Mouse (Mus musculus) layer of hippocampus, postnatal 36 days (tissue): ENCODE measurements around the gene Acad12. TPM values are rescaled to one million over a fixed set of nuclear protein-coding genes. Genes with fewer than 3 reads are reported as not detected.
"Not testable (repeated sequence)": the region's sequence is repeated elsewhere in the genome, so short reads cannot be mapped to it uniquely, and the experiment has no call there.

Experiments used
- DNase-seq, 2 experiments: peaks; one replicate each; pipeline ENCODE4 v3.0.0; 2022
- total RNA-seq, 2 experiments: library from RNA; stranded (reverse); gene quantifications; 2 replicates each; pipeline ENCODE4 v1.2.3; 2021

The Acad12 gene
- total RNA-seq = 1 to 10 TPM; 6.8 to 7.8 TPM

- DNase-seq = peak; percentile 68 to 72
These were observed at the start of gene Acad12 for GRCm38 (mm10) chr5:121618592-121619513. Gene Acad12 (minus strand): TSS chr5:121618938.

DNA sequence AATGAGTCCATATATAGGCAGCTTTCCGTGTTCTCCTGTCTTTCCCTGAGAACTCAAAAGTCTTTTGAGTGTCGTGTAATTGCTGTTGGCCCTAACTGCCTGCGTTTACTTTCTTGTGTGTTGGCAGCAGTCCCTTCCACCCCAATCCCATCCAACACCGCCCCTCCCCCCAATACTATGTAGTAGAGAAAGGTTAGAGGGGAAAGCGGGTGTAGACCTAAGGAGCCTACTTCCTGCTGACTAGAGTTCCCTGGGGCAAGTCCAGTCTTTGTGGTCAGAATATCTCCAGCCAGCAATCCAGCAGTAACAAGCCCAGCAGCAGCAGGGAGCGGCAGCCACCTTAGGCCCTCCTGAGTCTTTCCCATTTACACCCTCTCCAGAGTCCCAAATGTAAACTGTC lies 49.7 kb upstream of the Acad12 start:
- no peak for DNase-seq

DNA sequence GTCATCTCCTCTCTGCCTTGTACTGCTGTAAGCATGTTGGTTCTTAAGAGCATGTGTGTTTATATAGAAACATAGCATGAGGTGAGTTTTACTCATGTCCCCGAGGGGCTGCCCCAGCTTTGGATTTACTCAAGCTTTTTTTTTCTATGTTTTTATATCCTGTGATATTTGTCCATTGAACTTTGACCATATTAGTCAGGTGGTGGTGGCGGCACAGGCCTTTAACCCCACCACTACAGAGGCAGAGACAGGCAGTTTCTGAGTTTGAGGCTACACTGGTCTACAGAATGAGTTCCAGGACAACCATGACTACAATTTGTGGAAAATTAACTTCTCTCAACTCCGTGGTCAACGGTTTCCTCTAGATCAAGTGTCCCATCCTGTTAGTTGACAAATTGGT lies 48.3 kb upstream of the Acad12 start:
- no peak for DNase-seq

- no peak for DNase-seq
These were observed 46.2 kb upstream of the Acad12 start for GRCm38 (mm10) chr5:121664971-121665370.

DNA sequence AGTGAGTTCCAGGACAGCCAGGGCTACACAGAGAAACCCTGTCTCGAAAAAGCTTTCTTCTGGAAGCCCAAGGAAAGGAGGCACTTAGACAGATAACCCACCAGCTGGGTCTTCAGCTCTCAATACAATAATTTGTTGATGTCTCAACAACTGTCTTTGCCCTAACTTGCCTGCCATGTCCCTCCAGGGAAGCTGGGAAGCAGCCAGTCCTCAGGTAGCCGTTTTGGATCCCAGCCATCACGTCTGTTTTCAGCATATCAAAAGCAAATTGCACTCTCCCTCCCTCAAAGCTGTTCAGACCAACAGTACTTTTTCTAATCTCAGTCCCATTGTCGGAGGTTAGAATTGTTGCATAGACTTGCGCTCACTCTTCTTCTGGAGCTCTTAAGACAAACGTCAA lies 45.3 kb upstream of the Acad12 start:
- no peak for DNase-seq

DNA sequence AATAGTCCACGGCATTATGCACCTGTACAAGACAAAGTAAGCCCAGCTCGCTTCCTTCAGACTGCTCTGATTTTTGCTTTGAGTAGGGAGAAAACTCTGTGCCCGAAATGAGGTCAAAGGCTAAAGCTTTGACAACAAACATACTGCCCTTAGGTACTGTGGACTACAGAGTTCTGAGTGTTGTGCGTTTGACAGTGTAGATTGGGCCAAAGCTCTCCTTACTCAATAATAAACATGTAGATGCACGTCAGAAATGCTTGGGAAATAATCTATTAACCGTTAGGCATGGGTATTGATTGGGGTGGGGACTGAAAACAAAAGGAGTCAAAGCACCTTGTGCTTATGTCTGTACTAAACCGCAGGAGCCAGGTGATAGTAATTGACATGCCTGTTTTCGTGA lies 44.7 kb upstream of the Acad12 start:
- DNase-seq = no peak

GRCm38 (mm10) chr5:121661494-121661893 lies 42.8 kb upstream of the Acad12 start:
- no peak for DNase-seq

- no peak for DNase-seq
These were observed 42.1 kb upstream of the Acad12 start for GRCm38 (mm10) chr5:121660897-121661254.

DNA sequence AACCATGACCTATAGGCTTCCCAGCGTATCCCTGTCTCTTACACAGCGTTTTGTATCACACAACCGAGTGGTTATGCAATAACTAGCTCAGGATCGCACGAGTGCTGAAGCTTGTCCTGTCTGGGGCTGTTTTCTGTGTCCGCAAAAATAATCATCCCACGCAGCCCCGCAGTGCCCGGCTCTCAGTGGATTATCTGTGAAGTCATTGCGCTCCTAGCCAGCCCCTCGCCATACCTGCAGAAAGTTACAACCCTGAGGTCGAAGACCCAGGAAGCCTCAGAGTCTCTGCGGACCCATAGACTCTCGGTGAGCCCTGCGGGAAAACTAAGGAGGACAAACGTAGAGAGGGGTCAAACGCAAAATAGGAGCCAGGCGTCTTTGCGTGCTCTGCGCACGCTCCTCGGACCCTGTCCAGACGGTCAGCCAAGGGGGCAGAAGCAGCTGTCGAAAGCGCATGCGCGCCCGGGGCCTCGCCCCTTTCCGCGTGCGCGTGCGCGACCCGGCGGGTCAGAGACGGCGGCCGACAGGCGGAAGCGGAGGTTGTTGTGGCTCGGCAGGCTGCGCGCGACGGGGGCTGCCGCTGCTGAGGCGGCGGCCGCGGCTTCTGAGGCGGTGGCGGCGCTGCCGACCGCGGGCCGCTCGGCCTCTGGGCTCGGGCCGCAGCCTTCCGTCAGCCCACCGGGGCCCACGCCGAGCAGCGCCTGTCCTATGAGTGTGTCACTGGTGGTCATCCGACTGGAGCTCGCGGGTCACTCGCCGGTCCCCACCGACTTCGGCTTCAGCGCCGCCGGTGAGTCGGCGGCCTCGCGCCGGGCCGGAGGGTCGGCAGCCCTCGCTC lies 41.5 kb upstream of the Acad12 start, which contains the start of the genes Acad10 and Brap:
Gene Acad10, minus strand, starts transcription at position 456 of the 838 bp plus-strand sequence.
Gene Brap, plus strand, starts transcription at position 505 of the 838 bp plus-strand sequence.
- peak; percentile 94 to 97 for DNase-seq

- DNase-seq = not testable (repeated sequence)
These were observed 38.9 kb upstream of the Acad12 start for GRCm38 (mm10) chr5:121657656-121658055.

- not testable (repeated sequence) for DNase-seq
These were observed 38.1 kb upstream of the Acad12 start for GRCm38 (mm10) chr5:121656866-121657265.

DNA sequence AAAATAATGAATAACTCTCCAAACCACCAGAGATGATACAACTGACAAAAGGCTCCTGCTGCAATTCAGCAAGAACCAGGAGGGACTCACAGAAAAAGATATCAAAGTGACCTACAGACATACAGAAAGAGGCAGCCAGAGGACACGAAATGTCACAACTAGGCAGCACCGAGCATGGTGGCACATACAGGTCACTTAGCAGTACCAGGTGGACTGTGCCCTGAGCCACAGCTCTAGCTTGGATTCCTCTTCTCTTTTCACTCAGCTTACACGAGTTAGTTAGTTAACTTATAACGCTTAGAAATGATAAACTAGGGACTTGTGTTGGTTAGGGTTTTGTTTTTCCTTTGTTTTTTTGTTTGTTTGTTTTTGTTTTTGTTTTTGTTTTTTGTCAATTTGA lies 35.8 kb upstream of the Acad12 start:
- no peak for DNase-seq

- DNase-seq = no peak
These were observed 30.4 kb upstream of the Acad12 start for GRCm38 (mm10) chr5:121649134-121649533.

DNA sequence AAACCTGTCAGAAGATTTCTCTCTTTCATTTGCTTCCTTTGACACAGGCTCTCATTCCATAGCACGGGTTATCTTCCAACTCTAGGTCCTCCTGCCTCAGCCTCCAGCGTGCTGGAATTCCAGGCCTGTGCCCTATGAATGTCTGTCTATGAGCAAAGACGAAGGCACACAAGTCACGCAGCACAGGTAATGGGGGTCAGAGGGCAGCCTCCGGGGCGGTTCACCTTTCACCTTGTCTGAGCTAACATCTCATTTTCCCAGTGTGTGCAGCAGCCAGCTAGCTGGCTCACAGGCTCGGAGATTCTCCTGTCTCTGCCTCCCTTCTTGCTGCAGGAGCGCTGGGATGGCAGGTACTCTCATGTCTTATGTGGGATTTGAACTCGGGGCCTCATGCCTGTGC lies 20.9 kb upstream of the Acad12 start:
- no peak for DNase-seq

DNA sequence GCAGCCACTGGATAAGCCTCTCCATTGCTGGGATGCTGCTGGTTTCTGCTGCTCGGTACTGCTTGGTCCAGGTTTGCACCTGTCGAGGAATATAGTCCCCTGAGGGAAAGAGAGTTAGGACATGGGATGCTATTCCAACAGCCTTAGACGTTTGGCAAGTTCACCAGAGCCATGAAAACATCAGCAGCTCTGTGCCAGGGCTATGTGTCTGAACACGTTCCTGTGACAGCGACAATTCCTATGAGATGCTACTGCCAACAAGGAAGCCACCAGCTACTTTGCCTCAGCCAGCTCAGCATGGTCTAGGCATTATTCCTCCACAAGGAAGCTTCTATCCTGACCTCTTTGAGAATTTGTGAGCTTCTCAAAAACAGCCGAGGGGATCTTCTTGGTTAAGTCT lies 18.6 kb upstream of the Acad12 start:
- DNase-seq = no peak

DNA sequence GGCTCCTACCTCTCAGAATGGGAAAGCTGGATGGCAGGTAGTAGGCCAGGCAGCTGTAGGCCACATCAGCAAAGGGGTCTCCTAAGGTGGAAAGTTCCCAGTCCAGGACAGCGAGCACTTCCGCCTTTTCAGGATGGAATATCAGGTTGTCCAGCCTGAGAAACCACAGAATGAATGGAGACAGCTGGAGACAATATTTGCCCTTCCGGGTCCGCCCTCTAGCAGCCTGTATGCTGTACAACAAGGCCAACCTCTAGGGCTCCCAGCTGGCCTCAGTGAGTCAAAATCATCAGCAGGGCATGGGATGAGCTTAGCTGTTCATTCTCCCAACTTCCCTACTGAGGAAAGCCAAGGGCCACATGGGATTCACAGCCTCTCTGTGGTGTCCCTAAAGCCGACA lies 15.9 kb upstream of the Acad12 start:
- no peak for DNase-seq

- no peak for DNase-seq
These were observed 14.1 kb upstream of the Acad12 start for GRCm38 (mm10) chr5:121632804-121633203.

DNA sequence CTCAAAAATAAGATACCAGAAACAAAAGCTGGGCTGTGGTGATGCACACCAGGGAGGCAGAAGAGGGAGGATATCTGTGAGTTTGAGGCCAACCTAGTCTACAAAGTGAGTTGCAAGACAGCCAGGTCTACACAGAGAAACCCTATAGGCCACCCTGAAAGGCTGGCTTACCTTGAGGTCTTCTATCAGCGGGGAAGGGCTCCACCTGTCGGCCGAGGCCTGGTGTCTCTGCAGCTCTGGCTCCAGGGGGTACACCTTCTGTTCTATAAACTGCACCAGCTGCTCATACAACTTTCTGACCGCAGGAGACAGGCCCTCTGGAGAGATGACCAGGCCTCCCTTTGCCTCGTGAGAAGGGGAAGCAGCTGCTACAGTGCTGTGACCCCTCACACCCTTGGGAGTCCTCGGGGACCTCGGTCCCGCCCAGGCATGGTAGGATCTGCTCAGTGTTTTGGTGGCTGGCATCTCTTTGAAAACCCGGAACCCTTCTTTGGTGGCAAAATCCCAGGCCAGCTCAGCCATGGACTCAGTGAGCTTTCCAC lies 12.4 kb upstream of the Acad12 start:
- not testable (repeated sequence) for DNase-seq

GRCm38 (mm10) chr5:121627871-121628270 lies 9.1 kb upstream of the Acad12 start:
- DNase-seq = peak; percentile 61 to 62

GRCm38 (mm10) chr5:121623241-121623640 lies 4.5 kb upstream of the Acad12 start:
- DNase-seq = no peak

- DNase-seq = no peak
These were observed 2.4 kb upstream of the Acad12 start for GRCm38 (mm10) chr5:121621102-121621501.

GRCm38 (mm10) chr5:121614921-121615320 lies 3.8 kb downstream of the Acad12 start:
- not testable (repeated sequence) for DNase-seq

DNA sequence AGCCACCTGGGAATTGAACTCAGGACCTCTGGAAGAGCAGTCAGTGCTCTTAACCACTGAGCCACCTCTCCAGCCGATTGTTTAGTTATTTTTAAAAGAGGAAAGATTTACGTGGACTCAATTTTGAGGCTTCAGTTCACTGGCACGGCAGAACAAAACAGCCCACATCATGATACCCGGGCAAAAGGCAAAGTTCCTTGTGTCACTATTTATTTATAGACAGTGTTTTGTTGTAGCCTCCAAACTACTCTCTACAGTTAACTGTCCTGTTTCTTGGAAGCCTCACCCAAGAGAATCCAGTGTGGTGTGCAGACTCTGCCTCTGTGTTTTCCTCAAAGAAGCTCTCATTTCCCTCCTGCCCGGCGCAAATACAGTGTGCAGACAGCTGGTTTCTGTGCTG lies 6.7 kb downstream of the Acad12 start:
- DNase-seq = no peak
